Comparison of ENCODE assay signal across 39 mouse cellular contexts in genomic region chr9:54530836-54531235, GRCm38 (mm10). TPM values are rescaled to one million over a fixed set of nuclear protein-coding genes. Genes with fewer than 3 reads are reported as not detected.
"Had no signal": no experiment of that assay in that cellular context is flagged by ENCODE, and none has a peak within 500 bp of the region (broad histone marks: within the 10 kb centered on the region; RNA-seq: fewer than 3 reads in every experiment).

No protein-coding gene starts in this region.

- ATAC-seq: inflammation-experienced regulatory T-cells, adult 6 months; intestine, embryonic 15.5 days; intestine, postnatal 0 days had no signal

- H3K27me3 ChIP-seq: heart, embryonic 12.5 days; hindbrain, embryonic 13.5 days; hindbrain, embryonic 15.5 days; intestine, embryonic 15.5 days; limb, embryonic 12.5 days; liver, embryonic 13.5 days had no signal

- DNase-seq: gastrocnemius, postnatal 14 days; gastrocnemius, postnatal 36 days; heart, adult 18-20 months; heart, postnatal 14 days; heart, postnatal 36 days; kidney, adult 18-20 months; kidney, adult 8-10 months; kidney, postnatal 10 days; kidney, postnatal 25 days; kidney, postnatal 4 days; liver; liver, embryonic 13.5 days had no signal

- H3K4me3 ChIP-seq: heart, embryonic 10.5 days; heart, embryonic 12.5 days; hindbrain, embryonic 13.5 days; hindbrain, embryonic 15.5 days; intestine, embryonic 15.5 days; layer of hippocampus, adult 2 months; left cerebral cortex, adult 2 months; limb, embryonic 10.5 days; limb, embryonic 12.5 days; liver, embryonic 13.5 days; liver, embryonic 15.5 days had no signal

- H3K4me2 ChIP-seq: heart, embryonic 12.5 days; hindbrain, embryonic 13.5 days; hindbrain, embryonic 15.5 days; intestine, embryonic 15.5 days; limb, embryonic 12.5 days; liver, embryonic 11.5 days; liver, embryonic 13.5 days; liver, embryonic 15.5 days had no signal

- H3K9me3 ChIP-seq: heart, embryonic 10.5 days; heart, embryonic 12.5 days; hindbrain, embryonic 13.5 days; hindbrain, embryonic 15.5 days; intestine, embryonic 15.5 days; limb, embryonic 10.5 days; limb, embryonic 12.5 days; liver, embryonic 13.5 days; liver, embryonic 15.5 days had no signal

- H3K36me3 ChIP-seq: heart, embryonic 10.5 days; heart, embryonic 12.5 days; hindbrain, embryonic 13.5 days; hindbrain, embryonic 15.5 days; intestine, embryonic 15.5 days; limb, embryonic 10.5 days; limb, embryonic 12.5 days; liver, embryonic 13.5 days; liver, embryonic 15.5 days had no signal

- H3K4me1 ChIP-seq: intestine, embryonic 15.5 days; liver, embryonic 13.5 days; liver, embryonic 15.5 days had no signal

- H3K27ac ChIP-seq: heart, embryonic 10.5 days; hindbrain, embryonic 13.5 days; hindbrain, embryonic 15.5 days; intestine, embryonic 15.5 days; layer of hippocampus, adult 2 months; left cerebral cortex, adult 2 months; limb, embryonic 10.5 days; limb, embryonic 12.5 days; liver, embryonic 13.5 days; liver, embryonic 15.5 days had no signal

- H3K9ac ChIP-seq: heart, embryonic 12.5 days; hindbrain, embryonic 13.5 days; hindbrain, embryonic 15.5 days; intestine, embryonic 15.5 days; limb, embryonic 12.5 days; liver, embryonic 13.5 days; liver, embryonic 15.5 days had no signal

RNA-seq across cellular contexts. Expression of gene Sh2d7, which starts 7.9 kb away (rescaled TPM):
- total RNA-seq: gastrocnemius, adult 18-20 months; gastrocnemius, adult 8-10 months; gastrocnemius, postnatal 14 days; gastrocnemius, postnatal 36 days; heart, adult 8-10 months; heart, postnatal 14 days; heart, postnatal 36 days; hematopoietic stem cell, adult 5-6 weeks; layer of hippocampus, adult 2 months; layer of hippocampus, postnatal 10 days; layer of hippocampus, postnatal 25 days; left cerebral cortex, postnatal 14 days; left cerebral cortex, postnatal 36 days had no signal
- polyA plus RNA-seq: gonadal fat pad, adult 2 months; heart, embryonic 10.5 days; heart, embryonic 12.5 days; heart, embryonic 14.5 days; heart, embryonic 16.5 days; hindbrain, embryonic 15.5 days; inflammation-experienced regulatory T-cells, adult 6 months; intestine, embryonic 15.5 days; intestine, postnatal 0 days; kidney, embryonic 14.5 days; kidney, embryonic 16.5 days; limb, embryonic 10.5 days; limb, embryonic 12.5 days; limb, embryonic 14.5 days; liver, embryonic 11.5 days; liver, embryonic 13.5 days; liver, embryonic 15.5 days had no signal

RNA-seq across cellular contexts. Expression of gene Cib2, which starts 29.2 kb away (rescaled TPM):
- total RNA-seq: hematopoietic stem cell, adult 5-6 weeks had no signal
